Mouse (Mus musculus): Measurements from ENCODE around the gene Adcy2. TPM values are rescaled to one million over a fixed set of nuclear protein-coding genes. Genes with fewer than 3 reads are reported as not detected.

Adcy2 gene
- polyA plus RNA-seq, 1 experiment: 98.5 TPM

DNA sequence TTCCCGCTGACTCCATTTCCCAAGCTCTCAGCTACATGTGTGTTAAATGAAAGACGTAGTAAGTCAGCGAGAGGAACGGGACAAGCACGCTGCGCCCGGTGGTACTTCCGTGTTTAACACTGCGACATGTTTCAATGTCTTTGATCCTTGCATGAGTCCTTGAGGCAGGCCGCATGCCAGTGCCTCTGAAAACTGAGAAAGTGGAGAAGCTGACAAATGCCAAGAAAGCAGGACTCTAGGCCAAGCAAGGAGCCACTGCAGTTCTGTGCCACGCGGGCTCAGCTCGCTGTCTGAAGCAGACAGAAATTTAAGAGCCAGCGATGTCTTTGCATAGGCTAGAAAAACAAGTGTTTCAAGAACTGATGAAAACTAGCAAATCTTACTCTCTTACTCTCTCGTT, 15.3 kb downstream of the Adcy2 start:
- Histone ChIP-seq H3K27ac (ENCODE audit: insufficient read depth, low read length) (no peak overlapping the region), H3K4me3 (ENCODE audit: insufficient read depth, low read length) (no peak overlapping the region), H3K4me1 (ENCODE audit: control insufficient read depth, insufficient read depth, low read length) (no peaks in the 10 kb centered on the region; the same call in 1 of the 2 replicates)
- TF ChIP-seq POLR2A (IDR thresholded peaks at IDR 0.05; ENCODE audit: extremely low read depth, insufficient read depth, low read length) (no peak), CTCF (IDR thresholded peaks at IDR 0.05; ENCODE audit: extremely low read depth, insufficient read depth, low read length) (no peak)

GRCm38 (mm10) chr13:68981048-68981447, 18.3 kb downstream of the Adcy2 start:
- TF ChIP-seq POLR2A (IDR thresholded peaks at IDR 0.05; ENCODE audit: extremely low read depth, insufficient read depth, low read length) (no peak), CTCF (IDR thresholded peaks at IDR 0.05; ENCODE audit: extremely low read depth, insufficient read depth, low read length) (no peak)
- no peak overlapping the region for H3K4me3 ChIP-seq (ENCODE audit: insufficient read depth, low read length)
- no peaks in the 10 kb centered on the region; the same call in none of the 2 replicates for H3K4me1 ChIP-seq (ENCODE audit: control insufficient read depth, insufficient read depth, low read length)
- H3K27ac ChIP-seq (ENCODE audit: insufficient read depth, low read length): no peak overlapping the region

GRCm38 (mm10) chr13:68973143-68973542, 26.2 kb downstream of the Adcy2 start:
- H3K27ac ChIP-seq (ENCODE audit: insufficient read depth, low read length): 0 out of 2 replicates have a peak overlapping the region, but pooled peaks have one; percentile 55

DNA sequence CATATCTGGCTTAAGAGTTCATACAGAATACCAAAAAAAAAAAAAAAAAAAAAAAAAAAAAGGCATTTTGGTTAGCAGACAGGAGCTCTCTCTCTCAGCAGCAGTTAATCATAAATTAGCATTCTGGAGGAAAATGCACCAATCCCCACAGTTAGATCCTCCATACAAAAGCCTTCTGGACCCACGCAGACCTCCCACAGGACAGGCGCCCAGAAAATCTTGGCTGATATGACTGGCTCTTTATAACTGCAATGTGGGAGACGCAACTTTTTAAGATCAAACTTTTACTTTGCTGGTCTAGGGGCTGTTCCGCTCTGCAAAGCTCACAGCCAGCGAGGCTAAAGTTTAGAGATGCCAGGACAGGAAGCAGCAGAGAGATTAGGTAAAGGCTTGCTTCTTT, 37.8 kb downstream of the Adcy2 start:
- H3K4me3 ChIP-seq (ENCODE audit: insufficient read depth, low read length): no peak overlapping the region
- peaks cover 5% of the 10 kb centered on the region for H3K4me1 ChIP-seq (ENCODE audit: control insufficient read depth, insufficient read depth, low read length)
- no peak overlapping the region for H3K27ac ChIP-seq (ENCODE audit: insufficient read depth, low read length)
- TF ChIP-seq CTCF (IDR thresholded peaks at IDR 0.05; ENCODE audit: extremely low read depth, insufficient read depth, low read length): no peak
- TF ChIP-seq POLR2A (IDR thresholded peaks at IDR 0.05; ENCODE audit: extremely low read depth, insufficient read depth, low read length): no peak

More at GRCm38 (mm10) chr13:68973143-68973542, 26.2 kb downstream of the Adcy2 start:
- H3K4me1 ChIP-seq (ENCODE audit: control insufficient read depth, insufficient read depth, low read length): peaks cover 5% of the 10 kb centered on the region
- TF ChIP-seq POLR2A (IDR thresholded peaks at IDR 0.05; ENCODE audit: extremely low read depth, insufficient read depth, low read length) (no peak), CTCF (IDR thresholded peaks at IDR 0.05; ENCODE audit: extremely low read depth, insufficient read depth, low read length) (no peak)
- H3K4me3 ChIP-seq (ENCODE audit: insufficient read depth, low read length): no peak overlapping the region

DNA sequence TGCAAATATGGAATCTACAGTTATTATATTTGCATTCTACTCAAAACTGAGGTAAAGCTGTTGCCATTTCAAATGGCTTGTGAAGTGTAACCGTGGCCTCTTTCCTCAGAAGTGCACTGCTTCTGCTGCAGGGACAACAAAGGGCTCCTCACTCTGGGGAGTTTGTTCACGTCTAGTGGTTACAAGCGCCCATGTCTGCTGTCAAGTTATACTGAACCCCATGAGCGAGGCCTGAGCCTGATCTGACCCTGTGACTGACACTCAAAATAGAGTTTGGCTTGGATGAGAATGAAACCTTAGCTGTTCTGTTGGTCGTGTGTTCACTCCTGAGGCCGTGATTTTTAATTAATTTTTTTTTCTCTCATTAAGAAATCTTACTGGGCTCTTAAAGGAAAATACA, 38.8 kb downstream of the Adcy2 start:
- Histone ChIP-seq H3K4me3 (ENCODE audit: insufficient read depth, low read length) (no peak overlapping the region), H3K4me1 (ENCODE audit: control insufficient read depth, insufficient read depth, low read length) (peaks cover 6% of the 10 kb centered on the region), H3K27ac (ENCODE audit: insufficient read depth, low read length) (no peak overlapping the region)
- TF ChIP-seq POLR2A (IDR thresholded peaks at IDR 0.05; ENCODE audit: extremely low read depth, insufficient read depth, low read length) (no peak), CTCF (IDR thresholded peaks at IDR 0.05; ENCODE audit: extremely low read depth, insufficient read depth, low read length) (no peak)

- no peak overlapping the region for H3K27ac ChIP-seq (ENCODE audit: insufficient read depth, low read length)
- no peak overlapping the region for H3K4me3 ChIP-seq (ENCODE audit: insufficient read depth, low read length)
- no peak for TF ChIP-seq POLR2A (IDR thresholded peaks at IDR 0.05; ENCODE audit: extremely low read depth, insufficient read depth, low read length)
- TF ChIP-seq CTCF (IDR thresholded peaks at IDR 0.05; ENCODE audit: extremely low read depth, insufficient read depth, low read length): no peak
- peaks cover 6% of the 10 kb centered on the region for H3K4me1 ChIP-seq (ENCODE audit: control insufficient read depth, insufficient read depth, low read length)
These were observed 39.9 kb downstream of the Adcy2 start for GRCm38 (mm10) chr13:68959406-68959805.

GRCm38 (mm10) chr13:68942735-68943134, 56.6 kb downstream of the Adcy2 start:
- H3K27ac ChIP-seq (ENCODE audit: insufficient read depth, low read length): no peak overlapping the region
- TF ChIP-seq CTCF (IDR thresholded peaks at IDR 0.05; ENCODE audit: extremely low read depth, insufficient read depth, low read length) (no peak), POLR2A (IDR thresholded peaks at IDR 0.05; ENCODE audit: extremely low read depth, insufficient read depth, low read length) (no peak)
- H3K4me3 ChIP-seq (ENCODE audit: insufficient read depth, low read length): no peak overlapping the region
- H3K4me1 ChIP-seq (ENCODE audit: control insufficient read depth, insufficient read depth, low read length): peaks cover 1% of the 10 kb centered on the region; the same call in 1 of the 2 replicates

DNA sequence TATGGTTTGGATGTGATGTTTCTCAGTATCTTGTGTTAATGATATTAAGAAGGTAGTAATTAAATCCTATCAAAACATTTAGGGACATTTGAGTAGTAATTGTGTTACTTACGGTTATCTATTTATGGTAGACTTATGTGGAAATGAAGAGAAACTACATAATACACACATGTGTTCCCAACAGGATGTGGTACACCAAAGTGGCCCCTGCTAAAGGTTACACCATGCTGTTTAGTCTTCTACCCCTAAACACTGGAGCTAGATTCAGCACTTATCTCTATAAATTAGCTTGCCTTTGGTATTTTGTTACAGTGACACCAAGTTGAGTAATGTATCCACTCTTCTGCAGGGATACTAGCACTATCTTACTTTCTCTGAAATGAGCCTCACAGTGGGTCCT, 57.9 kb downstream of the Adcy2 start:
- Histone ChIP-seq H3K4me3 (ENCODE audit: insufficient read depth, low read length) (no peak overlapping the region), H3K27ac (ENCODE audit: insufficient read depth, low read length) (no peak overlapping the region), H3K4me1 (ENCODE audit: control insufficient read depth, insufficient read depth, low read length) (peaks cover 1% of the 10 kb centered on the region; the same call in 1 of the 2 replicates)
- TF ChIP-seq POLR2A (IDR thresholded peaks at IDR 0.05; ENCODE audit: extremely low read depth, insufficient read depth, low read length) (no peak), CTCF (IDR thresholded peaks at IDR 0.05; ENCODE audit: extremely low read depth, insufficient read depth, low read length) (no peak)

DNA sequence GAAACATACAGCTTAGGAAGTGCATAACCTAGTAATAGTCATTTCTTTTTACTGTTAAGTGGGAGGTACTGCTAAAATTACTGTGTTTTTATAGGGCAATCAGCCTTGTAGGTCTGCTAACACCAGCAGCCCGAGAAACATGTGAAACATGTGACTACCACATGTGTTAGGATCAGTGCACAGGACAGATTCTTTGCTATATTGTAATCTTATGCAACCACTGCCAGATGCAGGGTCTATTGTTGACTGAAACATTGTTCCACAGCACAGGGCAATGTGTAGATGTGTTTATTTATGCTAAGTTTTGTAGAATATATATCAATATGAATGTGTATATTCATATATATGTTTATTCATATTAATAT, 67.1 kb downstream of the Adcy2 start:
- H3K27ac ChIP-seq (ENCODE audit: insufficient read depth, low read length): no peak overlapping the region
- H3K4me3 ChIP-seq (ENCODE audit: insufficient read depth, low read length): no peak overlapping the region
- no peaks in the 10 kb centered on the region; the same call in 1 of the 2 replicates for H3K4me1 ChIP-seq (ENCODE audit: control insufficient read depth, insufficient read depth, low read length)
- TF ChIP-seq POLR2A (IDR thresholded peaks at IDR 0.05; ENCODE audit: extremely low read depth, insufficient read depth, low read length) (no peak), CTCF (IDR thresholded peaks at IDR 0.05; ENCODE audit: extremely low read depth, insufficient read depth, low read length) (no peak)

GRCm38 (mm10) chr13:68931602-68932282, 67.6 kb downstream of the Adcy2 start:
- no peaks in the 10 kb centered on the region; the same call in 1 of the 2 replicates for H3K4me1 ChIP-seq (ENCODE audit: control insufficient read depth, insufficient read depth, low read length)
- TF ChIP-seq POLR2A (IDR thresholded peaks at IDR 0.05; ENCODE audit: extremely low read depth, insufficient read depth, low read length) (no peak), CTCF (IDR thresholded peaks at IDR 0.05; ENCODE audit: extremely low read depth, insufficient read depth, low read length) (no peak)
- no peak overlapping the region for H3K27ac ChIP-seq (ENCODE audit: insufficient read depth, low read length)
- no peak overlapping the region for H3K4me3 ChIP-seq (ENCODE audit: insufficient read depth, low read length)

Measured in cortical plate, adult 2 months (tissue).